Comparison of ENCODE assay signal across 9 mouse cellular contexts in the genomic region with DNA sequence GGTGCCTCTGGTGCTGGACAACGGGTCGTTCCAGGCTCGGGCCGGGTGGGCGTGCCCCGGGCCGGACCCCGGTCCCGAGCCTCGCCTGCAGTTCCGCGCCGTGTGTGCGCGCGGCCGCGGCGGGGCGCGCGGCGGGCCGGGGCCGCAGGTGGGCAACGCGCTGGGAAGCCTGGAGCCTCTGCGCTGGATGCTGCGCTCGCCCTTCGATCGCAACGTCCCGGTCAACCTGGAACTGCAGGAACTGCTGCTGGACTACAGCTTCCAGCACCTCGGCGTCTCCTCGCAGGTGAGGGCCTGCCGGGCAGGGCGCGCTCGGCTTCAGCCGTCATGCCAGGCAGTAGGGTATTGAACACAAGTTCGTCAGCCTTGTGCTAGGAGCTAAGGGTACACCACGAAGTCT. TPM values are rescaled to one million over a fixed set of nuclear protein-coding genes. Genes with fewer than 3 reads are reported as not detected.
A peak's percentile ranks its signal among the peaks of the same experiment; 100 is the strongest.
DNase-seq lines count a peak whose midpoint lies in the region; ATAC-seq and TF ChIP-seq lines count a peak whose summit lies in the region.
"Had no signal": no experiment of that assay in that cellular context is flagged by ENCODE, and none has a peak within 500 bp of the region (broad histone marks: within the 10 kb centered on the region; RNA-seq: fewer than 3 reads in every experiment).

No protein-coding gene starts in this region.

- peak; percentile 69; the same call in 1 of the 2 replicates for ATAC-seq in lung, embryonic 14.5 days (ENCODE audit: insufficient read depth)
- no peak; the same call in 1 of the 2 replicates for ATAC-seq in hindbrain, embryonic 11.5 days (ENCODE audit: low FRiP score)
- ATAC-seq in liver, embryonic 16.5 days (ENCODE audit: low read depth): peak; percentile 16; the same call in 1 of the 2 replicates
- ATAC-seq in stomach, postnatal 0 days (ENCODE audit: low FRiP score, low TSS enrichment): peak; percentile 56

- no peaks in the 10 kb centered on the region for H3K27me3 ChIP-seq in lung, embryonic 14.5 days (ENCODE audit: insufficient read depth, low read length)
- H3K27me3 ChIP-seq in hindbrain, embryonic 11.5 days (ENCODE audit: control insufficient read depth, insufficient read depth, low read length): 0 out of 2 replicates have a peak, but pooled peaks cover 3% of the 10 kb centered on the region
- peaks cover 11% of the 10 kb centered on the region for H3K27me3 ChIP-seq in liver, embryonic 16.5 days (ENCODE audit: control insufficient read depth, insufficient read depth, low read depth, low read length)
- H3K27me3 ChIP-seq in stomach, postnatal 0 days (ENCODE audit: control insufficient read depth, insufficient read depth, low read length): no peaks in the 10 kb centered on the region

- peak overlapping the region; percentile 88 for H3K27ac ChIP-seq in lung, embryonic 14.5 days (ENCODE audit: low read depth)
- H3K27ac ChIP-seq in bone marrow macrophage, adult 2 months (ENCODE audit: insufficient read depth, low read depth, low read length): no peak overlapping the region
- peak overlapping the region; percentile 37 for H3K27ac ChIP-seq in hindbrain, embryonic 11.5 days (ENCODE audit: low read depth, low read length)
- H3K27ac ChIP-seq in liver, embryonic 16.5 days (ENCODE audit: low read length): peak overlapping the region; percentile 82
- H3K27ac ChIP-seq in stomach, postnatal 0 days (replicated peaks): peak overlapping the region; percentile 88

- H3K36me3 ChIP-seq in lung, embryonic 14.5 days (ENCODE audit: insufficient read depth): peaks cover 30% of the 10 kb centered on the region
- H3K36me3 ChIP-seq in hindbrain, embryonic 11.5 days (ENCODE audit: control insufficient read depth, insufficient read depth, low read length): no peaks in the 10 kb centered on the region
- H3K36me3 ChIP-seq in liver, embryonic 16.5 days (ENCODE audit: control insufficient read depth, insufficient read depth): peaks cover 14% of the 10 kb centered on the region
- peaks cover 9% of the 10 kb centered on the region for H3K36me3 ChIP-seq in stomach, postnatal 0 days (ENCODE audit: control insufficient read depth, insufficient read depth, low read length)

- TF ChIP-seq POLR2A in bone marrow macrophage, adult 2 months (IDR thresholded peaks at IDR 0.05; ENCODE audit: borderline replicate concordance, low read depth, low read length): no peak

- peak overlapping the region; percentile 82 for H3K9ac ChIP-seq in lung, embryonic 14.5 days
- peak overlapping the region; percentile 85 for H3K9ac ChIP-seq in hindbrain, embryonic 11.5 days (ENCODE audit: low read depth, low read length)
- peak overlapping the region; percentile 83 for H3K9ac ChIP-seq in liver, embryonic 16.5 days (ENCODE audit: low read depth, low read length)
- H3K9ac ChIP-seq in stomach, postnatal 0 days (ENCODE audit: low read length): peak overlapping the region; percentile 87

- TF ChIP-seq EP300 in stomach, postnatal 0 days (optimal IDR thresholded peaks at IDR 0.05): no peak

- H3K4me3 ChIP-seq in lung, embryonic 14.5 days (ENCODE audit: low read depth, low read length): peak overlapping the region; percentile 98
- H3K4me3 ChIP-seq in bone marrow macrophage, adult 2 months (ENCODE audit: insufficient read depth, low read length): peak overlapping the region; percentile 91
- H3K4me3 ChIP-seq in hindbrain, embryonic 11.5 days (ENCODE audit: low read depth, low read length): peak overlapping the region; percentile 84
- H3K4me3 ChIP-seq in liver, embryonic 16.5 days (ENCODE audit: low read depth, low read length): peak overlapping the region; percentile 93
- peak overlapping the region; percentile 94 for H3K4me3 ChIP-seq in stomach, postnatal 0 days (ENCODE audit: low read depth, low read length)

- WGBS in lung, embryonic 14.5 days: under 1% methylated on average over 33 of the region's 44 CpGs
- WGBS in hindbrain, embryonic 11.5 days: 0% methylated on average over 44 of the region's 44 CpGs
- WGBS in liver, embryonic 16.5 days (ENCODE audit: insufficient replicate concordance): under 1% methylated on average over 44 of the region's 44 CpGs
- under 1% methylated on average over 41 of the region's 44 CpGs for WGBS in stomach, postnatal 0 days

- H3K4me2 ChIP-seq in lung, embryonic 14.5 days: peak overlapping the region; percentile 93
- H3K4me2 ChIP-seq in hindbrain, embryonic 11.5 days (replicated peaks; ENCODE audit: low read depth, low read length): peak overlapping the region; percentile 93
- H3K4me2 ChIP-seq in liver, embryonic 16.5 days (ENCODE audit: low read depth, low read length): peak overlapping the region; percentile 87
- peak overlapping the region; percentile 80 for H3K4me2 ChIP-seq in stomach, postnatal 0 days (replicated peaks; ENCODE audit: low read depth)

- no peaks in the 10 kb centered on the region for H3K4me1 ChIP-seq in lung, embryonic 14.5 days (ENCODE audit: insufficient read depth)
- peaks cover 6% of the 10 kb centered on the region; the same call in 1 of the 2 replicates for H3K4me1 ChIP-seq in bone marrow macrophage, adult 2 months (ENCODE audit: control insufficient read depth, insufficient read depth, low read length)
- peaks cover 6% of the 10 kb centered on the region for H3K4me1 ChIP-seq in hindbrain, embryonic 11.5 days (replicated peaks; ENCODE audit: control insufficient read depth, insufficient read depth, low read length)
- peaks cover 8% of the 10 kb centered on the region for H3K4me1 ChIP-seq in liver, embryonic 16.5 days (ENCODE audit: control insufficient read depth, low read depth, low read length)
- H3K4me1 ChIP-seq in stomach, postnatal 0 days (replicated peaks; ENCODE audit: control insufficient read depth, insufficient read depth): no peaks in the 10 kb centered on the region

- no peak for TF ChIP-seq CTCF in lung, embryonic 14.5 days (IDR thresholded peaks at IDR 0.05; ENCODE audit: low read depth)
- no peak for TF ChIP-seq CTCF in bone marrow macrophage, adult 2 months (IDR thresholded peaks at IDR 0.05; ENCODE audit: low read depth, low read length)
- TF ChIP-seq CTCF in stomach, postnatal 0 days (IDR thresholded peaks at IDR 0.05; ENCODE audit: low read depth): no peak

- peak; percentile 30 for DNase-seq in lung, embryonic 14.5 days
- DNase-seq in lung, adult 18-20 months: no peak
- no peak for DNase-seq in hindbrain, embryonic 11.5 days (ENCODE audit: low spot score)
- peak; percentile 51 for DNase-seq in stomach, postnatal 0 days (ENCODE audit: low spot score)
- no peak for DNase-seq in left cerebral cortex, postnatal 36 days (ENCODE audit: low spot score in 2 of 2)
- DNase-seq in gastrocnemius, adult 18-20 months (ENCODE audit: low spot score): no peak

- intact Hi-C loops in left cerebral cortex, postnatal 36 days (cut with DNase I): no loop called here

- H3K9me3 ChIP-seq in lung, embryonic 14.5 days (ENCODE audit: low read depth, low read length): no peaks in the 10 kb centered on the region
- H3K9me3 ChIP-seq in hindbrain, embryonic 11.5 days (ENCODE audit: control insufficient read depth, low read length): no peaks in the 10 kb centered on the region
- no peaks in the 10 kb centered on the region for H3K9me3 ChIP-seq in liver, embryonic 16.5 days (replicated peaks; ENCODE audit: control insufficient read depth, low read length)
- no peaks in the 10 kb centered on the region for H3K9me3 ChIP-seq in stomach, postnatal 0 days (ENCODE audit: control insufficient read depth, low read length)

RNA-seq across cellular contexts. Expression of gene Actr5, which starts 0.5 kb away (rescaled TPM):
- polyA plus RNA-seq in lung, embryonic 14.5 days (2014; fragmentation: Nextera tagmentation; extraction: Ambion mirVana): 12.5 and 15.5 TPM in 2 replicates
- 8.4 and 9.4 TPM in 2 replicates for polyA plus RNA-seq in bone marrow macrophage, adult 2 months (2012; ENCODE audit: insufficient read depth, insufficient read length, missing spikeins)
- polyA plus RNA-seq in hindbrain, embryonic 11.5 days (2014; fragmentation: Nextera tagmentation; extraction: Ambion mirVana): 13.7 and 16.7 TPM in 2 replicates
- 1.8 and 2.3 TPM in 2 replicates for polyA plus RNA-seq in liver, embryonic 16.5 days (2015; fragmentation: Nextera tagmentation; extraction: Ambion mirVana)
- 5.1 and 5.2 TPM in 2 replicates for polyA plus RNA-seq in stomach, postnatal 0 days (2015; fragmentation: Nextera tagmentation; extraction: Ambion mirVana)
- 10 to 100 TPM; 12.1 to 13.1 TPM for total RNA-seq in left cerebral cortex, postnatal 36 days (2021)
- total RNA-seq in gastrocnemius, adult 18-20 months (2021): 1 to 10 TPM; 3.8 to 4.0 TPM

RNA-seq across cellular contexts. Expression of gene Slc32a1, which starts 14.7 kb away (rescaled TPM):
- polyA plus RNA-seq in lung, embryonic 14.5 days (2014; fragmentation: Nextera tagmentation; extraction: Ambion mirVana): not detected in 2 replicates
- not detected in 2 replicates for polyA plus RNA-seq in bone marrow macrophage, adult 2 months (2012; ENCODE audit: insufficient read depth, insufficient read length, missing spikeins)
- 1.9 and 2.9 TPM in 2 replicates for polyA plus RNA-seq in hindbrain, embryonic 11.5 days (2014; fragmentation: Nextera tagmentation; extraction: Ambion mirVana)
- not detected in 2 replicates for polyA plus RNA-seq in liver, embryonic 16.5 days (2015; fragmentation: Nextera tagmentation; extraction: Ambion mirVana)
- polyA plus RNA-seq in stomach, postnatal 0 days (2015; fragmentation: Nextera tagmentation; extraction: Ambion mirVana): not detected in 2 replicates
- total RNA-seq in left cerebral cortex, postnatal 36 days (2021): 10 to 100 TPM; 95.4 to 97.9 TPM
- total RNA-seq in gastrocnemius, adult 18-20 months (2021): not detected
- total RNA-seq: hematopoietic stem cell, adult 5-6 weeks had no signal

RNA-seq across cellular contexts. Expression of gene Ppp1r16b, which starts 40.0 kb away (rescaled TPM):
- 16.3 and 17.6 TPM in 2 replicates for polyA plus RNA-seq in lung, embryonic 14.5 days (2014; fragmentation: Nextera tagmentation; extraction: Ambion mirVana)
- not detected in 2 replicates for polyA plus RNA-seq in bone marrow macrophage, adult 2 months (2012; ENCODE audit: insufficient read depth, insufficient read length, missing spikeins)
- 2.4 and 3.6 TPM in 2 replicates for polyA plus RNA-seq in hindbrain, embryonic 11.5 days (2014; fragmentation: Nextera tagmentation; extraction: Ambion mirVana)
- 1.6 TPM in 2 replicates for polyA plus RNA-seq in liver, embryonic 16.5 days (2015; fragmentation: Nextera tagmentation; extraction: Ambion mirVana)
- 2.0 and 2.1 TPM in 2 replicates for polyA plus RNA-seq in stomach, postnatal 0 days (2015; fragmentation: Nextera tagmentation; extraction: Ambion mirVana)
- 100 to 1,000 TPM; 125 to 129 TPM for total RNA-seq in left cerebral cortex, postnatal 36 days (2021)
- 1 to 10 TPM; 2.3 to 4.4 TPM for total RNA-seq in gastrocnemius, adult 18-20 months (2021)

Comparison
In these comparisons a context has a peak if more than half of its experiments do, and no peak if none do; other contexts are left out.
1. DNase-seq: peak in lung, embryonic 14.5 days (single experiment) and stomach, postnatal 0 days (single experiment); none in lung, adult 18-20 months (0 of 2), hindbrain, embryonic 11.5 days (single experiment), left cerebral cortex, postnatal 36 days (0 of 2) and gastrocnemius, adult 18-20 months (single experiment).
2. Peak in every context shown above with its lines, with median percentiles within 50 percentile points of each other: H3K4me2 ChIP-seq, H3K4me3 ChIP-seq and H3K9ac ChIP-seq.